Mouse (Mus musculus): Measurements from ENCODE around the gene Tmem108.

Tmem108 gene

DNA sequence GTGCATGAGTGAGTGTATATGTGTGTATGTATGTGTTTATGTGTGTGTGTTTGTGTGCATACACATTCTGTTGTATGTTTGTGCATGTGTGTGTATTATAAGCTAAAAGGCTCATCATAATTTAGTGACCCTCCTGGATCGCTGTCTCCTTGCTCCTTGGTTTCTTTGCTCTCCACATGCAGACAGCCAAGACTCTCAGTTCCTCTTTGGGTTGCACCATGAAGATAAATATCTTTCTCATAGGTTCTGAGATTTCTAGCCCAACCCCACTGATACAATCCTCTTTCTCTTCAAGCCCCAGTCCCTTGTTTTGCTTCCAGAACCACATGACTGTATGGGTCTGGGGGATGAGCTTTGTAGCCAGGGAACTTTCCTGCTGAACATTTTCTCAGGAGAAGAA lies 302.3 kb downstream of the Tmem108 start:
- no peak for DNase-seq (ENCODE audit: low spot score in 2 of 2)

GRCm38 (mm10) chr9:103449651-103450050 lies 312.0 kb downstream of the Tmem108 start:
- no peak for DNase-seq (ENCODE audit: low spot score in 2 of 2)

DNA sequence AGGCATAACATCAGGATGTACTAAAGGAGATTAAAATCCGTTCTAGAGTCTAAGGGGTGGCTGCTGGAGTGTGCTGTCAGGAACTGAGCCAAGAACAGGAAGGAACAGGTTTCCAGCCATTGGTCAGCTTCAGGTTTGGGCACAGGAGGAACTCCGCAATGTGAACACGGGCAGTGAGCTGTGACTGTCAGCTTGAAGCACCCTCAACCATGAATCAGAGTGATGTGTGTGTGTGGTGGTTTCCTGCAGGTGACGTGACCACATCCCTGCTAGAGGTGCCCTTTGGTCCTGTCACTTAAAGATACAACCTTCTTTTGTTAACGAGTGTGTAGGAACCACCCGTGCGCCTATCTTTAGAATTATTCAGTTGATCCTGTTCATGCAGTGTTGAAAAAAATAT lies 312.5 kb downstream of the Tmem108 start:
- peak; percentile 24 to 34 for DNase-seq (ENCODE audit: low spot score in 2 of 2)

GRCm38 (mm10) chr9:103444656-103445055 lies 317.0 kb downstream of the Tmem108 start:
- no peak for DNase-seq (ENCODE audit: low spot score in 2 of 2)

- no peak for DNase-seq (ENCODE audit: low spot score in 2 of 2)
Observed at GRCm38 (mm10) chr9:103443824-103444185, 317.8 kb downstream of the Tmem108 start.

DNA sequence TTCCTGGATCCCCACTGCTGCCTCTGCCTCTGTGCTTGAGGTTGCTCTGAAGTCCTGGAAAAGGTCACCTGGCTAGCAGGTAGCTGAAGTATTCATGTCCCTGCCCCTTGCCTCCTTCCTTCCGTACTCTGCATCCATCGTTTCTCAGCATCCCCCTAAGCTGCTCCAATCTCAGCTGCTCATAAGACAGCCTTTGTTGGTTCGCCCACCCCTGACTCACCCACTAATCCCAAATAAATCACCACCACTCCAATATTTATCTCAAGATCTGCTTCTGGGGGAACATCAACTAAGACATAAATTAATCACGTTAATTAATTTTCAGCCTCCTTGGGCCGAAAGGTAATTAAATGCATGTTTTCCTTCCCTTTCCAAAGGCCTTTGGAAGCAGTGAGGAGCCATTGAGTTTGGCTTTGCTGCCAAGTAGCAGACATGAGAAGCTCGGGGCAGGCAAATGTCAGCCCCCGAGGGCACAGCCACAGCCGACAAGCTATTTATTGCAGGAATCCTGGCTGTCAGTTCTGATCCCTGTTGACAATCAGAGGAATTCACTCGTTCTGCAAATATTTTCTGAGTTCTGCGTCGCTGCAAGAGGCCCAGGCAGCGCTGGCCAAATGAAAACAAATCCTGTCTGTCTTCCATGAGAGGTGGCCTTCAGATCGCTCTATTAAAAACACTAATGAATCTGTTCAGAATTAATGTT lies 318.4 kb downstream of the Tmem108 start:
- DNase-seq (ENCODE audit: low spot score in 2 of 2): no peak

DNA sequence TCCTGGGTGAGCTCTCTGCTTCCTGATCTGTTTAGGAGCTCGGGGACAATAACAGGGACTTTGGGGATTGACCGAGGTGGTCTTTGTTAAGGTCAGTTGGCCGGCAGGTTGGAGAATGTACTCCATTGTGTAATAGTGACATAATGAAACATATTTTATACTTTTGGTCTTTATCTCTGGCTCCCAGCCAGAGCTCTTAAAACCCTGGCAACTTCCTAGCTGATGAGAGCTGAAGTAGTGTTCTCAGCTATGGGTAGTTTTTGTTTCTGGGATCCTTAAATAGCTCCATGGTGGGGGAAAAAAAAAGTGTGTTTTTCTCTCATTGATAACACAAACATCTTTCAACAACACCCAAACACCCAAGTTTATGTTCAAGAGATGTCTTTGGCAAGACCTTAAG lies 321.0 kb downstream of the Tmem108 start:
- DNase-seq (ENCODE audit: low spot score in 2 of 2): no peak

DNA sequence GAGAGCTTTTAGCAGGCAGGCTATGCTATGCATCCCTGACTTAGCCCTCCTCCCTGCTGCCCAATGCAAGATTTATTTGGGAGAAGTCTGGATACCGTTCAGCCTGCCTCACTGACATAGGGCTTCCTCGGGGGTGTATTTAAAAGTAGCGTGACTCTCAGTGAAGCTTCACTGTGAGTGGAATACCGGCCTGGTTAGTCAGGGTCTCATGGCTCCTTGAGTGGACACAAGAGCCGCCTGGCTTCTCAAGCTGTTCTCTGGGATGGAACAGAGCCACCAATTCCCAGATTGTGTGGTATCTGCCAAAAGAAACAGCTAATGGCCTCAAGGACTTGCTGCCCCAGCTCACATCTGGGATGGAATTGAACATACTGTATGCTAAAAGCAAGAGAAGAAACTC lies 324.5 kb downstream of the Tmem108 start:
- DNase-seq (ENCODE audit: low spot score in 2 of 2): no peak

DNA sequence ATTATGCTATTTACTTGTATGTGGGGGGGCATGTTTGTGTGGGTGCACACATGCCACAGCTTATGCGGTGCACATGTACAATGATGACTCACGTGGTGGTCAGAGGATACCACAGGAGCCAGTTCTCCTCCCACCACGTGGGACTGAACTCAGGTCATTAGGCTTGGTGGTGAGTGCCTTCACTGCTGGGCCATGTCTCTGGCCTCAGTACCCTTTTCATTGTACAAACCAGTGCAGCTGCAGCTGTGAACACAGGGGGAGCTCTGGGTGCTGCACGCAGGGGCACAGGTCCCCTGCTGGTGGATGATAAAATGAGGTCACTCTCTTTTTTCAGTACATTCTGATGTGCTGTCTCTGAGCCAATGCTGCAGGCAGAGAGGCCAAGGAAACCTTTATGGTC lies 327.5 kb downstream of the Tmem108 start:
- DNase-seq (ENCODE audit: low spot score in 2 of 2): no peak
